Mouse (Mus musculus) frontal cortex, adult 2 months (tissue): ENCODE data around the gene Rabggta. TPM values are rescaled to one million over a fixed set of nuclear protein-coding genes. Genes with fewer than 3 reads are reported as not detected.

Experiments
- DNase-seq, 2 experiments: peaks; one replicate each; pipeline ENCODE4 v3.0.0; 2022; ENCODE audit warnings: low spot score in 1 of 2; ENCODE audit errors: extremely low spot score in 1 of 2
- polyA plus RNA-seq: library from polyadenylated mRNA; depleted of rRNA; stranded (reverse); fragments of >200 nt; gene quantifications from 2 replicates; pipeline ENCODE4 v1.2.3, GENCODE M21; 2012; rRNA removed

Rabggta gene
- polyA plus RNA-seq, 1 experiment: 60.7 TPM

DNA sequence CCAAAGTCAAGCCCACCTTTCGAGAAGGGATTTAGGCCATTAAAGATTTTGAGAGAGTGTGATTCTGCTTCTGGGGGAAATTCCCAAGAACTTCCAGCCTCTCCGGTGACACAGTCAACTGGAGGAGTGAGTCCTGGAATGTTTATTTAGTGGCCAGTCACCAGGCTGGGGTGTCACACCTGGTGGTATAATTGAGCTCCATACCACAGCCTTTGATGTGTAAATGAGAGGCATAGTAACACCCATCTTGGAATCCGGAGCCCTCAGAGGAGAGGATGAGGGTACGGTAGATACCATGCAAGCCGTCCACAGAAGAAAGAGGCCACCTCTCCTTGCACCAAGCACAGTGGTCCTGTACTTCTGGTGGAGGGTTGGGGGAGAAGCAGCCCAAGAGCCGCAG, 19.3 kb downstream of the Rabggta start:
- DNase-seq: no peak

DNA sequence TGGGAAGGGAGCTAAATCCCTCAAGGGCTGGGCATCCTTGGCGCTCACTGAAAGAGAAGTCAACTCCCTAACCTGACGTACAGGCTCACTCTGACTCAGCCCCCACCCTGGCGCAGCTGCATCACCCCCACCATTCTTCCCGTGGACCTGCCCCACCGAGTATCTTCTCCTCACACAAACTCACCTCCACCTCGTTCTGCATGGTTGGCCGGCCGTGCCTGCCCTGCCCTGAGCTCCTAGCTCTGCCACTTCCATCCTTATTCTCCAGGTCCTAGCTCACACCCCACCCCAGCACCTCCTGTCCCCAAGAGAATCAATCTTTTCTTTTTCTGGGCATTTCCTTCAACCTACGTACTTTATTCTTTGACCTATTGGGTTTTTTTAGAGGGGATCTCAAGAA, 20.9 kb downstream of the Rabggta start:
- DNase-seq: no peak

DNA sequence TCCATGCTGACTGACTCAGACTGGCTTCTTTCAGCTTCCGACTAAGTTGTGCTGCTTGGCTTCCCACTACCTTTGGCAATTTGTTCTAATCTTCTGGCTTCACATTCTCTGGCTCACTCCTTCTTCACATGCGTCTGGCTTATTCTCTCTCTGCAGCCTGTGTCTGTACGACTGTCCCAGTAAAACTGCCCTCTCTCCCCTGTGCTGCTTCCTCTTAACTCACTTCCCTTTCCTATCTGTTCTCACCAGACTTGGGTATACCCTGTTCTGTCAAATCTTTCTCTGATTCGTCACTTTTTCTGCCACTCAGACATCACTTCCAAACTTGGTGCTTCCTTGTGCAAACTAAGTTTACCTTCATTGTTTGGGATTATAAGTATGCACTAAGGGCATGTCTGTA, 24.8 kb downstream of the Rabggta start:
- no peak for DNase-seq

DNA sequence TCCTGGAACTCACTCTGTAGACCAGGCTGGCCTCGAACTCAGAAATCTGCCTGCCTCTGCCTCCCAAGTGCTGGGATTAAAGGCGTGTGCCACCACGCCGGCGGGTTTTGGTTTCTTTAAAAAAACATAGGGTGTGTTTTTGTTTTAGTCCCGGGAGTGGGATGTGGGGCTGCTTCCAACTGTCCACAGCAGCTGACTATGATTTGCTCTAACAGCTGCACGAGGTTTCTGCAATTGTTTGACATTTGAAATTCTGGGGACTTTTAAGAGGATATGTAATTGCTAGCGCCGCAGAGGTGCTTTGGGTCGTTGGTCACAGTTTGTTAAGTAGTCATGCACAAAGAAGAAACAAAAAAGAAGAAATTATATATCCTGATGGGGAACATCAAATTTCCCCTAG, 32.6 kb downstream of the Rabggta start:
- DNase-seq: no peak

DNA sequence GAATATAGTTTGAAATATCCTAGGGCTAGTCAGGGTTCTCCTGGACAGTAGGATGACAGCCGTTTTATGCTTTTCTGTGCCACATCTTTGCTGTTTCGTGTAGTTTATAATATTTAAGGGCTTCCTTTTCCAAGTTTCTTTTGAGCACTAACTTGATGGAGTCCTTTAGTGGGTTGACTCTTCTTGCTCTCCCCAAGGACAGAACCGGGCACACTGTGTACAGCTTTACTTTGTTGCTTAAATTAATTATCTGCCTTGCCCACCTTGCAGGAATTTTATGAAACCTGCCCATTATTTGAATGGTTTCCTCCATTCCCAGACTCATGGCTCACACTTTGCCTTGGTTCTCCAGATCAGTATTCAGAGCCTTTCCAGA, 40.0 kb downstream of the Rabggta start:
- no peak for DNase-seq

DNA sequence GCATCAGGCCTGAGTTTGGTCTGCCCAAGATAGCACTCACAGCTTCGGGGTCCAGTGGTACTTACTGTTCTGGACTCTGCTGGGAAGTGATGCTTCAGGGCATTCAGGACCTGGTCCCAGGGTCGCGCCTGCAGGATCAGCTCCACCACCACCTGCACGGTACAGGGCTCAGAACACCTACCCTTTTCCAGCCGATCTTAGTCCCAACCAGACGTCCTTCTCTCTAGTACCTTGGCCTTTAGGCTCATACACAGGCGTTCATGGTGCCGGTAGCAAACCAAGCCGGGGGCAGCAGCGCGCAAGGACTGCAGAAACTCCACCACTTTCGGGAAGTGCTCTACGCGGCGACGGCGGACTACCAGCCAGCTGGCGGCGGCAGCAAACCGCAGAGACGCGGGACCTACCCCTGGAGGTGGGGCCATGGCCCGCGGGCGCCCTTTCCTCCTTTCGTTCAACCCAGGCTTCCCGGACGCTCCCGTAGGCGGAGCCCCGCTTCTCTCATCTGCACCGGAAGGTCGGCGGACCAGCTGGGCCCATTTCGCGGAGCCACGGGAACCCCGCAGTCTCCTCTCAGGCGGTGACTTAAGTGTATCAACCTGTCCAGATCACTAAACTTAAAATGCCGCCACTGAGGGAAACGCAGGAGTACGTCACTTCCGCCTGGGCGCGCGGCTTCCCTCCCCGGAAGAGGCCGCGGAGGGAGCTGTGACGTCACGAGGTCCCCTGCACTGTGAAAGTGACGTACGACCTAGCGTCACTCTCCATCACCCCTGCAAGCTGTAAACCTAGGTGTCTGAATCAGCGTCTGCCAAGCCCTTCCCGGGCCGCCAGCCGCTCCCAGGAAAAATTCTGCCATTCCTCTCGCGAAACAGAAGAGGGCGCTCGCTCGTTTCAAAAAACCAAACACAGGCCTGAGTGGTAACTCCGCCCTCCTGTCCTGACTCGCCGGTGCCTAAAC, 40.6 kb downstream of the Rabggta start, which contains the start of gene Tinf2:
Gene Tinf2 (minus strand): TSS at position 661 of the 958 bp plus-strand sequence.
- peak; percentile 94 to 98 for DNase-seq

DNA sequence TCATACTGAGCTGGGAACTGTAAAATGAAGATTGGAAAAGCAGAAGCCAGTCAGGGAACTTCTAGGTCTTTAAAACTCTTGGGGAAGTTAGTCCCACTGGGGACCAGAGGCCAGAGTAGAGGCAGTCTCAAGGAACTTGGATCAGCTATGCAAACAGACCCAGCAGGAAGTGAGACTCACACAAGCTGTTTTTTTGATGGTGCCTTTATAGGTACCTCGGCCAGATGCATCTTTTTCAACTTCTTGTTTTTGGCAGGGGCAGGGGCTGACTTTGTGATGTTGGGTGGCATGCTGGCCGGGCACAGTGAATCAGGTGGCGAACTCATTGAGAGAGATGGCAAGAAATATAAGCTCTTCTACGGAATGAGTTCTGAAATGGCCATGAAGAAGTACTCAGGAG, 44.4 kb downstream of the Rabggta start:
- no peak for DNase-seq

DNA sequence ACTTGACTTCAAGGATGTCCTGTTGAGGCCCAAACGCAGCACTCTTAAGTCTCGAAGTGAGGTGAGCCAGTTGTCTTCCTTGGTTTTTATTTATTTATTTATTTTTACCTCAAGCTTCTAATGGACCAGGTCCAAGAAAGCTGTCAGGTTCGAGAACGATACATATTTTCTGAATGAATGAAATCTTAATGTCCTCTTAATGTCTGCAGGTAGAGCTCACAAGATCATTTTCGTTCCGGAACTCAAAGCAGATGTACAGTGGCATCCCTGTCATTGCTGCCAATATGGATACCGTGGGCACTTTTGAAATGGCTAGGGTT, 49.4 kb downstream of the Rabggta start:
- no peak for DNase-seq

DNA sequence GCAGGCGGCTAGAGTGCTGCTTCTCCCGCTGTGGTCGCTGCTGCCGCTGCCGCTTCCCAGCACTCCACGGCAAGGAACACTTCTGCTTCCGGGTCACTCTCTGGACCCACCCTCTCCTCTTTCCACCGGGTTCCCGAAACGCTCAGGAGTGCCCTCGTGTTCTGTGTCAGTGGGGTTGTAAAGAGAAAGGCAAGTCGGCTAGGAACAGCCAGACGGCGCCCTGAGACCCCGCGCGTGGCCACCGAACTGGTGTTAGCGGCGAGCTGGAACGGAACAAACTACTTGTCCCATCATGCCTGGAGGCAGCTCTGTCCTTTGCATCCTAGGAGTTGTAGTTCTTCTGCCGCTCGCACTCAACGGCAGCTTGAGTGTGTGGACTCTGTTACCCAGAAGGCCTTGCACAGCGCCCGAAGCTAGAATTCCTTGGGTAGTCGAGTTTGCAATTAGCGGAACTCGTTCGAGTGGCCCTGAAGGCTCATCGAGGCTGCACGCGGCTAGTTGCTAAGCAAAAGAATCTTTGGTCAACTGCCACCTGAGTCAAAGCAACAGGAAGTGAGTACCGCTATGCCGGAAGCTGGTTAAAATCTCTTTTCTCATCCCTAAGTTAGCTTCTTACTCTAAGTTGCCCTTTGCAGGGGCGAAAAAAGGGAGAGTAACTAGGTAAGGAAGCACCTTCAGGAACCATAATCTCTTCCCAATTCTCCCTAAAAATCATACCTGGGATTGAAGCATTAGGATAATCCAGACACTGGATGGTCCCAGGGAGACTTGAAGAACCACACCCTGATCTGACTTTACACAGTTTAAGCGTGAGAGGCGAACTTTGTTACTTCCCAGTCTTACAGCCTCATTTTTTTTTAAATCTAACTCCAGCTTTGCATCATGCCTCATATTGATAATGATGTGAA, 50.0 kb downstream of the Rabggta start, which contains the start of the genes Gmpr2 and Nedd8:
Gene Gmpr2 (plus strand): TSS at position 109 of the 908 bp plus-strand sequence.
Gene Nedd8 (minus strand): TSS at position 292 of the 908 bp plus-strand sequence.
- peak; percentile 96 for DNase-seq

DNA sequence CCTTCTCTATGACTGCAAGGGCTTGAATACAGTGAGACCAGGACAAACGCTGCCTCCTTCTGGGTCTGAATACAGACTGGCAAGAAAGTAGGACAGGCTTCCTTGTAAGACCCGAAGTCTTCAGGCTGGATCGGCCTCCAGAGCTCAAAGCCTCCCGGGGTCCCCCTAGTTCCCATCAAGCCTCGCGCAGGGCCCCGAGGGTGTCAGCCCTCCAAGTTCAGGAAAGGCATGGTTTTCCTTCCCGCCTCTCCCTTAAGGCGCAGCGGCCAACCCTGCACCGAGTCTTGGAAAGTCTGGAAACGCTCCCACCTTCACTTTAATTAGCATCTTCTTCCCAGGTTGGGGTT, 50.6 kb downstream of the Rabggta start:
- DNase-seq: peak in 1 of 2 experiments; percentile 44

Other genes with a start within 250 kb of the Rabggta start
- gene Dhrs4, start 243.5 kb downstream of the Rabggta start, polyA plus RNA-seq: 17.1 and 17.6 TPM in 2 replicates
- 69.2 and 72.1 TPM in 2 replicates for gene Carmil3, start 231.6 kb downstream of the Rabggta start, polyA plus RNA-seq
- gene Cpne6, start 211.8 kb downstream of the Rabggta start, polyA plus RNA-seq: 512 and 532 TPM in 2 replicates
- gene Nrl, start 197.3 kb downstream of the Rabggta start, polyA plus RNA-seq: 0.69 and 0.82 TPM in 2 replicates
- 30.5 and 36.9 TPM in 2 replicates for gene Pck2, start 182.0 kb downstream of the Rabggta start, polyA plus RNA-seq
- gene Dcaf11, start 162.3 kb downstream of the Rabggta start, polyA plus RNA-seq: 107 and 128 TPM in 2 replicates
- 1.3 and 1.7 TPM in 2 replicates for gene A730061H03Rik, start 161.9 kb downstream of the Rabggta start, polyA plus RNA-seq
- gene Fitm1, start 146.6 kb downstream of the Rabggta start, polyA plus RNA-seq: 0.11 TPM in 1 of 2 replicates, not detected in the other
- gene Psme1, start 144.1 kb downstream of the Rabggta start, polyA plus RNA-seq: 62.6 and 82.8 TPM in 2 replicates
- gene Emc9, start 137.0 kb downstream of the Rabggta start, polyA plus RNA-seq: 56.3 and 58.2 TPM in 2 replicates
- 43.2 and 46.9 TPM in 2 replicates for gene Psme2, start 131.2 kb downstream of the Rabggta start, polyA plus RNA-seq
- gene Rnf31, start 130.6 kb downstream of the Rabggta start, polyA plus RNA-seq: 24.2 TPM in 2 replicates
- 19.1 and 22.9 TPM in 2 replicates for gene Irf9, start 118.7 kb downstream of the Rabggta start, polyA plus RNA-seq
- 17.2 and 22.6 TPM in 2 replicates for gene Rec8, start 104.2 kb downstream of the Rabggta start, polyA plus RNA-seq
- gene Ipo4, start 86.3 kb downstream of the Rabggta start, polyA plus RNA-seq: 139 and 152 TPM in 2 replicates
- 4.3 and 6.2 TPM in 2 replicates for gene Gm49378, start 84.4 kb downstream of the Rabggta start, polyA plus RNA-seq
- 33.0 and 38.5 TPM in 2 replicates for gene Tm9sf1, start 78.5 kb downstream of the Rabggta start, polyA plus RNA-seq
- 0.78 and 1.2 TPM in 2 replicates for gene Tssk4, start 72.1 kb downstream of the Rabggta start, polyA plus RNA-seq
- 46.0 and 46.7 TPM in 2 replicates for gene Mdp1, start 61.8 kb downstream of the Rabggta start, polyA plus RNA-seq
- 30.6 and 33.0 TPM in 2 replicates for gene Gmpr2, start 50.3 kb downstream of the Rabggta start, polyA plus RNA-seq
- 351 and 383 TPM in 2 replicates for gene Nedd8, start 50.1 kb downstream of the Rabggta start, polyA plus RNA-seq
- 19.2 and 21.7 TPM in 2 replicates for gene Tinf2, start 40.4 kb downstream of the Rabggta start, polyA plus RNA-seq
- 0.14 and 0.21 TPM in 2 replicates for gene Tgm1, start 8.3 kb downstream of the Rabggta start, polyA plus RNA-seq
- 111 and 119 TPM in 2 replicates for gene Dhrs1, start 23.4 kb upstream of the Rabggta start, polyA plus RNA-seq
- gene Nop9, start 23.4 kb upstream of the Rabggta start, polyA plus RNA-seq: 8.9 and 9.0 TPM in 2 replicates
- gene Cideb, start 36.2 kb upstream of the Rabggta start, polyA plus RNA-seq: 15.6 and 18.7 TPM in 2 replicates
- 0.18 and 0.19 TPM in 2 replicates for gene Ltb4r2, start 39.2 kb upstream of the Rabggta start, polyA plus RNA-seq
- 0.11 and 0.14 TPM in 2 replicates for gene Ltb4r1, start 43.7 kb upstream of the Rabggta start, polyA plus RNA-seq
- 4.0 and 4.3 TPM in 2 replicates for gene Adcy4, start 61.8 kb upstream of the Rabggta start, polyA plus RNA-seq
- 0.67 and 0.68 TPM in 2 replicates for gene Ripk3, start 66.6 kb upstream of the Rabggta start, polyA plus RNA-seq
- 1.5 and 2.7 TPM in 2 replicates for gene Nfatc4, start 100.9 kb upstream of the Rabggta start, polyA plus RNA-seq
- 3.8 and 4.3 TPM in 2 replicates for gene Nynrin, start 131.7 kb upstream of the Rabggta start, polyA plus RNA-seq
- 0.25 and 0.26 TPM in 2 replicates for gene Cbln3, start 162.1 kb upstream of the Rabggta start, polyA plus RNA-seq
- 10.3 and 12.2 TPM in 2 replicates for gene Khnyn, start 162.7 kb upstream of the Rabggta start, polyA plus RNA-seq
- gene Sdr39u1, start 178.0 kb upstream of the Rabggta start, polyA plus RNA-seq: 122 and 128 TPM in 2 replicates
- 0.08 and 0.11 TPM in 2 replicates for gene Cma1, start 222.4 kb upstream of the Rabggta start, polyA plus RNA-seq
- not detected in 2 replicates for gene Cma2, start 228.7 kb upstream of the Rabggta start, polyA plus RNA-seq